Mouse (Mus musculus): ENCODE measurements around the gene Zbtb4. TPM values are rescaled to one million over a fixed set of nuclear protein-coding genes. Genes with fewer than 3 reads are reported as not detected.

Zbtb4 gene
- polyA plus RNA-seq, 1 experiment from 2014 or later, result 2.1 TPM

GRCm38 (mm10) chr11:69806378-69806777 lies 40.7 kb downstream of the Zbtb4 start:
- WGBS (ENCODE audit: insufficient replicate concordance), result 69% methylated on average over 4 of the region's 4 CpGs
- peaks cover 37% of the 10 kb centered on the region for H3K27me3 ChIP-seq (ENCODE audit: control insufficient read depth, insufficient read depth, low read length)

GRCm38 (mm10) chr11:69807641-69808040 lies 41.9 kb downstream of the Zbtb4 start:
- ATAC-seq (replicated peaks; ENCODE audit: insufficient number of reproducible peaks, low FRiP score, low TSS enrichment), result no peak
- Histone ChIP-seq H3K27me3 (ENCODE audit: control insufficient read depth, insufficient read depth, low read length) (peaks cover 25% of the 10 kb centered on the region), H3K9me3 (replicated peaks; ENCODE audit: control insufficient read depth, low read length) (no peaks in the 10 kb centered on the region), H3K9ac (ENCODE audit: low read depth, low read length) (no peak overlapping the region), H3K4me3 (ENCODE audit: low read depth, low read length) (no peak overlapping the region), H3K4me2 (no peak overlapping the region), H3K4me1 (ENCODE audit: control insufficient read depth, insufficient read depth, low read length) (peaks cover 20% of the 10 kb centered on the region), H3K27ac (ENCODE audit: low read depth, low read length) (no peak overlapping the region), H3K36me3 (ENCODE audit: control insufficient read depth, insufficient read depth, low read length) (no peaks in the 10 kb centered on the region)
- 81% methylated on average over 2 of the region's 2 CpGs for WGBS (ENCODE audit: insufficient replicate concordance)

More at GRCm38 (mm10) chr11:69806378-69806777, 40.7 kb downstream of the Zbtb4 start:
- Histone ChIP-seq H3K27ac (ENCODE audit: low read depth, low read length) (no peak overlapping the region), H3K9ac (ENCODE audit: low read depth, low read length) (no peak overlapping the region), H3K4me3 (ENCODE audit: low read depth, low read length) (no peak overlapping the region), H3K4me2 (no peak overlapping the region), H3K36me3 (ENCODE audit: control insufficient read depth, insufficient read depth, low read length) (no peaks in the 10 kb centered on the region), H3K4me1 (ENCODE audit: control insufficient read depth, insufficient read depth, low read length) (peaks cover 23% of the 10 kb centered on the region), H3K9me3 (replicated peaks; ENCODE audit: control insufficient read depth, low read length) (no peaks in the 10 kb centered on the region)
- ATAC-seq (replicated peaks; ENCODE audit: insufficient number of reproducible peaks, low FRiP score, low TSS enrichment), result no peak

GRCm38 (mm10) chr11:69810280-69810679 lies 44.6 kb downstream of the Zbtb4 start:
- H3K9ac ChIP-seq (ENCODE audit: low read depth, low read length), result no peak overlapping the region
- H3K27ac ChIP-seq (ENCODE audit: low read depth, low read length), result no peak overlapping the region
- peaks cover 6% of the 10 kb centered on the region; the same call in 1 of the 2 replicates for H3K27me3 ChIP-seq (ENCODE audit: control insufficient read depth, insufficient read depth, low read length)
- H3K4me1 ChIP-seq (ENCODE audit: control insufficient read depth, insufficient read depth, low read length), result no peaks in the 10 kb centered on the region
- H3K4me2 ChIP-seq, result no peak overlapping the region
- H3K36me3 ChIP-seq (ENCODE audit: control insufficient read depth, insufficient read depth, low read length), result no peaks in the 10 kb centered on the region
- H3K9me3 ChIP-seq (replicated peaks; ENCODE audit: control insufficient read depth, low read length), result no peaks in the 10 kb centered on the region
- no peak for ATAC-seq (replicated peaks; ENCODE audit: insufficient number of reproducible peaks, low FRiP score, low TSS enrichment)
- H3K4me3 ChIP-seq (ENCODE audit: low read depth, low read length), result no peak overlapping the region

DNA sequence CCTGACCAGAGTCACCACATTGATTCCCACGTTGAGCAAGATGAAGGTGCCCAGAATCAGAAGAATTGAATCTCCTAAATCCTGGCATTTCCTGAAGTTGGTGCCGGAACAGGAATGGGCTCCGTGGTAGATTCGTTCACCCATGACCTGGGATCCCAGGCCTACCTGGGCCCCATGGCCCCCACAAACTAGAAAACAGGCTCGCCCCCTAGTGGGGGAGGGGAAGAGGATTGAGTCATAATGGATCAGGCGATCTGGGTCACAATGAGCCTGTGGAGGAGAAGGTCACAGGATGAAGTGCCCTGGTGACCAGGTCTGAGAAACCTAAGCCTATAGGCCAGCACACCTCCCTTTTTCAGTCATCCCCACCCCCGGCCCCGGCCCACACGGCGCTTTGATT lies 49.4 kb downstream of the Zbtb4 start, which contains the start of gene Gm39566:
Gene Gm39566, minus strand, starts transcription at position 144 of the 400 bp plus-strand sequence.
- Histone ChIP-seq H3K9me3 (replicated peaks; ENCODE audit: control insufficient read depth, low read length) (no peaks in the 10 kb centered on the region), H3K4me3 (ENCODE audit: low read depth, low read length) (no peak within 1 kb of the TSS), H3K4me2 (no peak within 1 kb of the TSS), H3K27ac (ENCODE audit: low read depth, low read length) (no peak within 1 kb of the TSS), H3K36me3 (ENCODE audit: control insufficient read depth, insufficient read depth, low read length) (no peaks in the 10 kb centered on the region), H3K4me1 (ENCODE audit: control insufficient read depth, insufficient read depth, low read length) (no peaks in the 10 kb centered on the region), H3K9ac (ENCODE audit: low read depth, low read length) (no peak within 1 kb of the TSS), H3K27me3 (ENCODE audit: control insufficient read depth, insufficient read depth, low read length) (0 out of 2 replicates have a peak, but pooled peaks cover 2% of the 10 kb centered on the region)
- WGBS (ENCODE audit: insufficient replicate concordance), result 52% methylated on average over 10 of the region's 10 CpGs
- ATAC-seq (replicated peaks; ENCODE audit: insufficient number of reproducible peaks, low FRiP score, low TSS enrichment), result no peak

DNA sequence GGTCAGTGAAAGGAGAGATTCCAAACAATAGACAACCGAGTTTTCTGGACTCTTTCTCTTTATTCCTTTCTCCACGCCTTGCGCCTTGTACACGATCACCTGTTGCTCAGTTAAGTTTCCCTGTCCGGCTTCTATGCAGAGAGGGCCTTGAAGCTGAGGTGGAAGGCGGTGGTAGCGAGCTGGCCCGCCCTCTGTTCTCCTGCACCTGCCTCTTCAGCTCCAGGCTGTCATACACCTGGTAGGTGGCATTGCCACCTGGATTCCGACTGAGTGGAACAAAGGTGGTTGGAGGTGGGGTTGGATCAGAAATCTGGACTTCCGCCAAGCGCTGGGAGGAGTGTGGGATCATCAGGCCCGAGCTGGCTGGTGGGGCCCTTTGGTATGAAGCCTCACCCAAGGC lies 50.8 kb downstream of the Zbtb4 start:
- ATAC-seq (replicated peaks; ENCODE audit: insufficient number of reproducible peaks, low FRiP score, low TSS enrichment), result no peak
- Histone ChIP-seq H3K27me3 (ENCODE audit: control insufficient read depth, insufficient read depth, low read length) (0 out of 2 replicates have a peak, but pooled peaks cover 2% of the 10 kb centered on the region), H3K4me2 (no peak overlapping the region), H3K27ac (ENCODE audit: low read depth, low read length) (no peak overlapping the region), H3K4me3 (ENCODE audit: low read depth, low read length) (no peak overlapping the region), H3K36me3 (ENCODE audit: control insufficient read depth, insufficient read depth, low read length) (no peaks in the 10 kb centered on the region), H3K9ac (ENCODE audit: low read depth, low read length) (no peak overlapping the region), H3K4me1 (ENCODE audit: control insufficient read depth, insufficient read depth, low read length) (no peaks in the 10 kb centered on the region), H3K9me3 (replicated peaks; ENCODE audit: control insufficient read depth, low read length) (no peaks in the 10 kb centered on the region)
- WGBS (ENCODE audit: insufficient replicate concordance), result 89% methylated on average over 12 of the region's 12 CpGs

DNA sequence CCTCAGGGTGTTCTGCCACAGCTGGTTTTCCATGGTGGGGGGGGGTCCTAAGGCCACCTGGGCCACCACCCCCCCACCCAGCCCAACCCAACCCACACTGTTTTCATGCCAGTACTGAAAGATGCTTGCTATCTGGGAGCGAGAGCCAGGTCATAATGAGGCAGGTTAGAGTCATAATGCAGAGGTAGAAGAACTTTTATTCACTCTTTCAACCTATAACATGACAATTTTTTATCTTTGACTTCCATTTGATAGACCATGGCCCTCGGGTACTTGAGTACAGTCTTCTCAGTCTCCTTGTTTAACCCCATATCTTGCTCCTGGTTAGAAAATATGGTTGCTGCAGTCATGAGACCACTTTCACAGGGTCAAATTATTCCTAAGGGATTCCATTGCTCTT lies 52.7 kb downstream of the Zbtb4 start, which contains the start of gene Spem2:
Gene Spem2, minus strand, starts transcription at position 101 of the 400 bp plus-strand sequence.
- WGBS (ENCODE audit: insufficient replicate concordance), result 61% methylated on average over 2 of the region's 2 CpGs
- no peaks in the 10 kb centered on the region for H3K36me3 ChIP-seq (ENCODE audit: control insufficient read depth, insufficient read depth, low read length)
- ATAC-seq (replicated peaks; ENCODE audit: insufficient number of reproducible peaks, low FRiP score, low TSS enrichment), result no peak

DNA sequence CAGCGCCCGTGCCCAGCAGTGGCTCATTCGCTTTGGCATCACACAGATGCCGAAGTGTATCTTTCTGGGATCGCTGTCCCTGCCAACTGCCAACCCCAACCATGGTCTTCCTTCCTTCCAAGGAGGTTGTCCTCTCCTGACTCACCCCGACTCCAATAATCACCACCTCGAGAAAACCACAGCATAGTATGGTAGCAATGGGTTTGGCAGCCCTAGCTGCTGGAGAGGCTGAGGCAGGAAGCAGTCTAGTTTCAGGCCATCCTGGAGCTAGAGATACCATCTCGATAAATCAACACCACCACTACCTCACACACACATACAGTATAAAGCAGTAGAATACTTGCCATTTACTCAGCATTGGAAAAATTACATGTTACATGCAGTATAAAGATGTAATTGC lies 53.2 kb downstream of the Zbtb4 start:
- H3K9me3 ChIP-seq (replicated peaks; ENCODE audit: control insufficient read depth, low read length), result no peaks in the 10 kb centered on the region
- no peak overlapping the region for H3K27ac ChIP-seq (ENCODE audit: low read depth, low read length)
- 82% methylated on average over 8 of the region's 8 CpGs for WGBS (ENCODE audit: insufficient replicate concordance)
- H3K4me3 ChIP-seq (ENCODE audit: low read depth, low read length), result no peak overlapping the region
- H3K4me2 ChIP-seq, result no peak overlapping the region
- no peak for ATAC-seq (replicated peaks; ENCODE audit: insufficient number of reproducible peaks, low FRiP score, low TSS enrichment)
- H3K36me3 ChIP-seq (ENCODE audit: control insufficient read depth, insufficient read depth, low read length), result no peaks in the 10 kb centered on the region
- 0 out of 2 replicates have a peak, but pooled peaks cover 2% of the 10 kb centered on the region for H3K27me3 ChIP-seq (ENCODE audit: control insufficient read depth, insufficient read depth, low read length)
- H3K4me1 ChIP-seq (ENCODE audit: control insufficient read depth, insufficient read depth, low read length), result no peaks in the 10 kb centered on the region
- no peak overlapping the region for H3K9ac ChIP-seq (ENCODE audit: low read depth, low read length)

More for the DNA sequence above, 52.7 kb downstream of the Zbtb4 start, which contains the start of gene Spem2:
- no peaks in the 10 kb centered on the region for H3K4me1 ChIP-seq (ENCODE audit: control insufficient read depth, insufficient read depth, low read length)
- 0 out of 2 replicates have a peak, but pooled peaks cover 2% of the 10 kb centered on the region for H3K27me3 ChIP-seq (ENCODE audit: control insufficient read depth, insufficient read depth, low read length)
- H3K9me3 ChIP-seq (replicated peaks; ENCODE audit: control insufficient read depth, low read length), result no peaks in the 10 kb centered on the region
- no peak within 1 kb of the TSS for H3K4me2 ChIP-seq
- no peak within 1 kb of the TSS for H3K9ac ChIP-seq (ENCODE audit: low read depth, low read length)
- H3K27ac ChIP-seq (ENCODE audit: low read depth, low read length), result no peak within 1 kb of the TSS
- no peak within 1 kb of the TSS for H3K4me3 ChIP-seq (ENCODE audit: low read depth, low read length)

DNA sequence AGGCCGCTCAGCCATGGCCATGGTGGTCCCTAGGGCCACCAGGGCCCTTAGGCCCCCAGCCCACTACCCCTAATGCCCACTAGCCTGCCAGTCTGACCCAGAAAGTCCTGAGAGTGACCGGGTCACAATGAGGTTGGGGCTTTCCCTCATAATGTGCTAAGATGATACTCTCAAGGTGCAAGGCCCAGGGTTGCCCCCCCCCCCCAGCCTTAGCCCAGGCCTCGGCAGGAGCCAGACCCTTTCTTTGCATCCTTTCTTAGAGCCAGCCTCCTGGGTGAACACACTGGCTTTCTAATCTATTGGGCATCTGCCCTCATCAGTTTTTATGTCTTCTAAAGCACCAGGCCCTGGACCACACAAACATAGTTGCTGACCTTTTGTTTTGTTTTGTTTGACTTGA lies 56.4 kb downstream of the Zbtb4 start, which contains the start of gene Spem1:
Gene Spem1, minus strand, starts transcription at position 101 of the 400 bp plus-strand sequence.
- H3K4me1 ChIP-seq (ENCODE audit: control insufficient read depth, insufficient read depth, low read length), result no peaks in the 10 kb centered on the region
- H3K27ac ChIP-seq (ENCODE audit: low read depth, low read length), result no peak within 1 kb of the TSS
- ATAC-seq (replicated peaks; ENCODE audit: insufficient number of reproducible peaks, low FRiP score, low TSS enrichment), result no peak
- 74% methylated on average over 3 of the region's 3 CpGs for WGBS (ENCODE audit: insufficient replicate concordance)
- no peaks in the 10 kb centered on the region for H3K9me3 ChIP-seq (replicated peaks; ENCODE audit: control insufficient read depth, low read length)
- H3K9ac ChIP-seq (ENCODE audit: low read depth, low read length), result no peak within 1 kb of the TSS
- no peak within 1 kb of the TSS for H3K4me2 ChIP-seq
- H3K4me3 ChIP-seq (ENCODE audit: low read depth, low read length), result no peak within 1 kb of the TSS
- H3K27me3 ChIP-seq (ENCODE audit: control insufficient read depth, insufficient read depth, low read length), result no peaks in the 10 kb centered on the region
- peaks cover 3% of the 10 kb centered on the region for H3K36me3 ChIP-seq (ENCODE audit: control insufficient read depth, insufficient read depth, low read length)

GRCm38 (mm10) chr11:69823456-69823855 lies 57.7 kb downstream of the Zbtb4 start:
- no peak overlapping the region for H3K4me3 ChIP-seq (ENCODE audit: low read depth, low read length)
- ATAC-seq (replicated peaks; ENCODE audit: insufficient number of reproducible peaks, low FRiP score, low TSS enrichment), result no peak
- peaks cover 7% of the 10 kb centered on the region for H3K36me3 ChIP-seq (ENCODE audit: control insufficient read depth, insufficient read depth, low read length)
- H3K27me3 ChIP-seq (ENCODE audit: control insufficient read depth, insufficient read depth, low read length), result no peaks in the 10 kb centered on the region
- H3K27ac ChIP-seq (ENCODE audit: low read depth, low read length), result no peak overlapping the region
- no peaks in the 10 kb centered on the region for H3K9me3 ChIP-seq (replicated peaks; ENCODE audit: control insufficient read depth, low read length)
- H3K4me1 ChIP-seq (ENCODE audit: control insufficient read depth, insufficient read depth, low read length), result no peaks in the 10 kb centered on the region
- 73% methylated on average over 2 of the region's 2 CpGs for WGBS (ENCODE audit: insufficient replicate concordance)
- no peak overlapping the region for H3K4me2 ChIP-seq
- H3K9ac ChIP-seq (ENCODE audit: low read depth, low read length), result no peak overlapping the region
